Mouse (Mus musculus): ENCODE measurements around the gene Vps13a. TPM values are rescaled to one million over a fixed set of nuclear protein-coding genes. Genes with fewer than 3 reads are reported as not detected.
"Not testable (repeated sequence)": the region's sequence is repeated elsewhere in the genome, so short reads cannot be mapped to it uniquely, and the experiment has no call there.

Gene Vps13a
- polyA plus RNA-seq, 1 experiment from 2014 or later = 9.3 TPM

DNA sequence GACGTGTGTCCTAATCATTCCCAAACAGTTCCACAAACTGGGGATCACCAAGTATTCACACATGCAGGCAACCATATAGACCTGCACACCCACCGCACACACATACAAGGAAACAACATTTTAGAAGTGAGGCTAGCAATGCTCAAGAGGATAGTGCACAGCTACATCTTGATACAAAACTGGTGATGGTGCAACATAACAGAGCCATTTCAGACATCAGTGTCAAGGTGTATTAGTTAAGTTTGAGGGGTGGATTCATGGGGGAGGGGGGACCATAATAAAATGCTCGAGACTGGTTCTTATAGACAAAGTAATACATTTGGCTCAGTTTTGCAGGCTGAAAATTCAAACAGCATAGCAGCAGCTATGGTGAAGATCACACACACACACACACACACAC, 2.8 kb downstream of the Vps13a start:
- Histone ChIP-seq H3K4me2 (ENCODE audit: low read length) (no peak overlapping the region), H3K27ac (ENCODE audit: low read length) (no peak overlapping the region), H3K36me3 (ENCODE audit: control insufficient read depth, insufficient read depth) (no peaks in the 10 kb centered on the region), H3K27me3 (replicated peaks; ENCODE audit: control insufficient read depth, insufficient read depth, low read length) (peaks cover 8% of the 10 kb centered on the region; the same call in 1 of the 2 replicates), H3K9ac (replicated peaks; ENCODE audit: low read depth, low read length) (no peak overlapping the region), H3K4me1 (replicated peaks; ENCODE audit: control insufficient read depth, insufficient read depth, low read length) (peaks cover 12% of the 10 kb centered on the region), H3K9me3 (ENCODE audit: control insufficient read depth, low read length) (no peaks in the 10 kb centered on the region), H3K4me3 (replicated peaks; ENCODE audit: low read length) (no peak overlapping the region)
- ATAC-seq = no peak
- WGBS = 77% methylated on average over 3 of the region's 3 CpGs

DNA sequence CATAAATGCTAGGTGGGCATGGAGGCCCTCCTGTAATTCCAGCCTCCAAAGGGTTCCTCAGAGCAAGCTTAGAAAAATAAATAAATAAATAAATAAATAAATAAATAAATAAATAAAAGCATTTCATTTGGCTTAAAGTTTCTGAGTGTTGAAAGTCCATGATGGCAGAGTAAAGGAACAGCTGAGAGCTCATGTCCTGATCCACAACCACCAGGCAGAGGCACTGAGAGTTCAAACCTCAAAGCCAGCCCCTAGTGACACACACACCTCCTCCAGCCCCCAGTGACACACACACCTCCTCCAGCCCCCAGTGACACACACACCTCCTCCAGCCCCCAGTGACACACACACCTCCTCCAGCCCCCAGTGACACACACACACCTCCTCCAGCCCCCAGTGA, 3.3 kb downstream of the Vps13a start:
- H3K4me1 ChIP-seq (replicated peaks; ENCODE audit: control insufficient read depth, insufficient read depth, low read length) = peaks cover 12% of the 10 kb centered on the region
- H3K27me3 ChIP-seq (replicated peaks; ENCODE audit: control insufficient read depth, insufficient read depth, low read length); H3K27ac ChIP-seq (ENCODE audit: low read length); H3K9ac ChIP-seq (replicated peaks; ENCODE audit: low read depth, low read length); ATAC-seq; H3K9me3 ChIP-seq (ENCODE audit: control insufficient read depth, low read length); H3K36me3 ChIP-seq (ENCODE audit: control insufficient read depth, insufficient read depth); H3K4me3 ChIP-seq (replicated peaks; ENCODE audit: low read length); H3K4me2 ChIP-seq (ENCODE audit: low read length): not testable (repeated sequence)

DNA sequence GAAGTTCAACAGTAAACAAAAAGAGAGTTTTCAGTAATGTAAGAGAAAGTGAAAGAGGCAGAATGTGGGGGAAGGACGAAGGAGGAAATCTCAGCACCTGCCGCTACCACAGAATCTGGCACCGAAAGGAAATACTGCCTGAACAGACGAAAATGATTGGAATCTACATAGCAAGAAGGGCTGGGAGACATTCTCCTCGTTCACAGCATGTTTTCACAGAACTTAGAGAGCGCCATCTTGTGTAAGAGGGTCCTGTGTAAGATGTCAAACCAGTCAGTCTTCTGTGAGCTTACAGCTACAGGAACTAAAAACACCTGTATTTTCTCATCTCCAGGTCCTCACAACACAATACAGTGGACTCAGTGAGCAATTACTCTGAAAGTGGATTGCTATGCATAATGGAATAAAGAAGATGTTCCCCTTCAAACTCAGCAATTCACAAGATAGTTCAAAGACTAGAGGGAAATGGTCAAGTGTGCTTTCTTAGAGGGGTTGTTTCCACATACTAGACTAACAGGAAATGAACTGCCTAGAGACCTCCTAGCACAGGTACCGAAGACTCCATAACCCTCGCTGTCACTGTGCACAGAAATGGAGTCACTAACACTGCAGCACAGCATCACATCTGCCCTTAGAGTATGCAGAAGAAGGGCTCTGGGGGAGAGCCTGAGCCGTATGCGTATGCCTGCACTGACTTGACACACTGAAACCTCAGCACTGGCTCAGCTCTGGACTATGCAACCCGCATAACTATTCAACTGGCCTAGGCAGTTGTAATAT, 7.3 kb downstream of the Vps13a start:
- Histone ChIP-seq H3K4me3 (replicated peaks; ENCODE audit: low read length) (no peak overlapping the region), H3K27ac (ENCODE audit: low read length) (no peak overlapping the region), H3K36me3 (ENCODE audit: control insufficient read depth, insufficient read depth) (no peaks in the 10 kb centered on the region), H3K4me1 (replicated peaks; ENCODE audit: control insufficient read depth, insufficient read depth, low read length) (no peaks in the 10 kb centered on the region), H3K9me3 (ENCODE audit: control insufficient read depth, low read length) (no peaks in the 10 kb centered on the region), H3K4me2 (ENCODE audit: low read length) (no peak overlapping the region), H3K27me3 (replicated peaks; ENCODE audit: control insufficient read depth, insufficient read depth, low read length) (no peaks in the 10 kb centered on the region), H3K9ac (replicated peaks; ENCODE audit: low read depth, low read length) (no peak overlapping the region)
- no peak for ATAC-seq
- 61% methylated on average over 11 of the region's 11 CpGs for WGBS

DNA sequence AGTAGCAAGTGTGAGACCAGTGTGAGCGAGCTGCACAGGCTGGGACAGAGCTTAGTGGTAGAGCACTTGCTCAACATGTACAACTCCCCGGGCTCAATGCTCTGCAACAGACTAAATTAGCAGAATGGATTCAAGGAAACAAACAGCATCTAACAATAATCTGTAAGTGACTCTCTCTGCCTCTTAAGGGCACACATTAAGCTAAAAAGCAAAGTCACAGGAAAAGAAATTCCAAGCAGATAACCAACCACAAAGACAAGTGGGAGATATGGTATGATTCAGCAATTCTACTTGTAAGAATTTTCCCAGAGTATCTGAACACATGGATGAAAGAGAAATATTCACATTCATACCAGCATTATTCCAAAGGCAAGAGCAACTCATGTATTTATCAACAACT, 13.3 kb downstream of the Vps13a start:
- Histone ChIP-seq H3K27me3 (replicated peaks; ENCODE audit: control insufficient read depth, insufficient read depth, low read length) (no peaks in the 10 kb centered on the region), H3K9me3 (ENCODE audit: control insufficient read depth, low read length) (no peaks in the 10 kb centered on the region), H3K9ac (replicated peaks; ENCODE audit: low read depth, low read length) (no peak overlapping the region), H3K4me2 (ENCODE audit: low read length) (no peak overlapping the region), H3K4me3 (replicated peaks; ENCODE audit: low read length) (no peak overlapping the region), H3K27ac (ENCODE audit: low read length) (no peak overlapping the region), H3K36me3 (ENCODE audit: control insufficient read depth, insufficient read depth) (no peaks in the 10 kb centered on the region), H3K4me1 (replicated peaks; ENCODE audit: control insufficient read depth, insufficient read depth, low read length) (no peaks in the 10 kb centered on the region)
- WGBS = 87% methylated on average over 2 of the region's 2 CpGs
- no peak for ATAC-seq

DNA sequence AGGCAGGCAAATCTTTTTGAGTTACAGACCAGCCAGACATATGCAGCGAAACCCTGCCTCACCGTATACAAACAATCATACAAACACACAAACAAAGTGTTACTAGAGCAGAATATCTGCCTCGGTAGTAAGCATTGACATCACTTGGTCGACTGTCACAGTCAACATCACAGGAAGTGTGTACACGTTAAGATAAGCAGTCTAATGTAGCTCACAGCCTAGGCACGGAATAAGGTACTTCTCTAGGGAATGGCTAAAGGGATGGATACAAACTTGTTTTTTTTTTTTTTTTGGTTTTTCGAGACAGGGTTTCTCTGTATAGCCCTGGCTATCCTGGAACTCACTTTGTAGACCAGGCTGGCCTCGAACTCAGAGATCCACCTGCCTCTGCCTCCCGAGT, 23.3 kb downstream of the Vps13a start:
- not testable (repeated sequence) for H3K36me3 ChIP-seq (ENCODE audit: control insufficient read depth, insufficient read depth); H3K27me3 ChIP-seq (replicated peaks; ENCODE audit: control insufficient read depth, insufficient read depth, low read length); H3K4me3 ChIP-seq (replicated peaks; ENCODE audit: low read length); H3K9me3 ChIP-seq (ENCODE audit: control insufficient read depth, low read length); ATAC-seq; H3K4me1 ChIP-seq (replicated peaks; ENCODE audit: control insufficient read depth, insufficient read depth, low read length); H3K27ac ChIP-seq (ENCODE audit: low read length); H3K4me2 ChIP-seq (ENCODE audit: low read length); H3K9ac ChIP-seq (replicated peaks; ENCODE audit: low read depth, low read length)
- WGBS = 95% methylated on average over 8 of the region's 9 CpGs

DNA sequence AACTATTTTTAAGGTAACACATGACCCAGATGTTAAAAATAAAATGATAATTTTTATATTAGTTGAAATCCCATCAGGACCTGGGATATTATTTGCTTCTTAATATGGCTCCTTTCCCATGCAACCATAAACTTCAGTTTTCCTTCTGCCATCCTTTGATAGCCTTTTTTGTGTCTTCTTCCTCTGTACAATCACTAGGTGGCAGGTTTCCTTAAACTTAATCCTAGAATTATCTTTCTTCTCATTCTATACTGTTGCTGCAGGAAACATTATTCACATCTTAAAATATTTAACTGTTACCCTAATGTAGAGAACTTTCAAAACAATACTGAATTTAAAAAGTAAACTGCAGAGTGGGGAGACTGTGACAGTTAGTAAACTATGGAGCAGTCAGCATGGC, 24.9 kb downstream of the Vps13a start:
- Histone ChIP-seq H3K4me2 (ENCODE audit: low read length) (no peak overlapping the region), H3K9ac (replicated peaks; ENCODE audit: low read depth, low read length) (no peak overlapping the region), H3K27ac (ENCODE audit: low read length) (no peak overlapping the region), H3K27me3 (replicated peaks; ENCODE audit: control insufficient read depth, insufficient read depth, low read length) (no peaks in the 10 kb centered on the region), H3K9me3 (ENCODE audit: control insufficient read depth, low read length) (no peaks in the 10 kb centered on the region), H3K4me3 (replicated peaks; ENCODE audit: low read length) (no peak overlapping the region), H3K4me1 (replicated peaks; ENCODE audit: control insufficient read depth, insufficient read depth, low read length) (no peaks in the 10 kb centered on the region), H3K36me3 (ENCODE audit: control insufficient read depth, insufficient read depth) (no peaks in the 10 kb centered on the region)
- ATAC-seq = no peak

DNA sequence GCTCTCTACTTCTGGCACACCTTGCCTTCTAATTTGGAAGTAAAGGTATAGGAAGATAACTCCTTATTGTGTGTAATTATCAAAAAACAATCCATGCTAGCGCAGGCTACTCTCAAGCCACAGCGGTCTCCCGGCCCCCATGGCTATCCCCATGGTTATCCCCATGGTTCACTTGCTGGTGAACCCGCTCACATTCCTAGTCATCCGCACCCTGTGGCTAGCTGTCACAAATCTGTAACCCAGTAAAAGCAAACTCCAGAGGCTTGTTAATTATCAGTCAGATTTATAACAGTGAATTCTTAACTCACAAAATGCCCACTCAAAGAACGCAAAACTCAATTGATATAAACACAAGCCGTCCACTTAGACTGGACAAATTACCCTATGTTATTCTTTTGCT, 25.5 kb downstream of the Vps13a start:
- no peaks in the 10 kb centered on the region for H3K4me1 ChIP-seq (replicated peaks; ENCODE audit: control insufficient read depth, insufficient read depth, low read length)
- H3K4me2 ChIP-seq (ENCODE audit: low read length) = no peak overlapping the region
- H3K27ac ChIP-seq (ENCODE audit: low read length) = no peak overlapping the region
- H3K4me3 ChIP-seq (replicated peaks; ENCODE audit: low read length) = no peak overlapping the region
- no peaks in the 10 kb centered on the region for H3K36me3 ChIP-seq (ENCODE audit: control insufficient read depth, insufficient read depth)
- H3K9ac ChIP-seq (replicated peaks; ENCODE audit: low read depth, low read length) = no peak overlapping the region
- H3K9me3 ChIP-seq (ENCODE audit: control insufficient read depth, low read length) = no peaks in the 10 kb centered on the region
- ATAC-seq = no peak
- WGBS = 94% methylated on average over 7 of the region's 7 CpGs
- H3K27me3 ChIP-seq (replicated peaks; ENCODE audit: control insufficient read depth, insufficient read depth, low read length) = no peaks in the 10 kb centered on the region

DNA sequence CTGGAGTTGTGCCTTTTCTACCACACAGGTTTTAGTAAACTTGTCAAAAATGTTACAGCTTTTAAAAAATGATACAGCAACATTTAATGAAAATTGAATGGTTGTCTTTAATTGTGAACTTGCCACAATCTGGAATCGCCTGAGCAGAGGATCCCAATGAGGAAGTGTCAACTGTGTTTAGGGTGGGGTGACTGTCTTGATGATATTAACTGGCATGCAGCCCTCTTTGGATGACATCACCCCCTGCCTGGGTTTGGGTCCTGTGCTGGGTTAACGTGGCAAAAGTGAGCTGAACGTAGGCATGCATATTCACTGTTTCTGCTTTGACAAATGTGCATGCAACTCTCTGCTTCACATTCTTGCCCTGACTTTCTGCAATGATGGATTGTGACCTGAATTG, 27.6 kb downstream of the Vps13a start:
- H3K27ac ChIP-seq (ENCODE audit: low read length) = no peak overlapping the region
- no peaks in the 10 kb centered on the region for H3K4me1 ChIP-seq (replicated peaks; ENCODE audit: control insufficient read depth, insufficient read depth, low read length)
- no peaks in the 10 kb centered on the region for H3K27me3 ChIP-seq (replicated peaks; ENCODE audit: control insufficient read depth, insufficient read depth, low read length)
- H3K4me2 ChIP-seq (ENCODE audit: low read length) = no peak overlapping the region
- no peaks in the 10 kb centered on the region for H3K36me3 ChIP-seq (ENCODE audit: control insufficient read depth, insufficient read depth)
- no peak overlapping the region for H3K4me3 ChIP-seq (replicated peaks; ENCODE audit: low read length)
- H3K9me3 ChIP-seq (ENCODE audit: control insufficient read depth, low read length) = no peaks in the 10 kb centered on the region
- H3K9ac ChIP-seq (replicated peaks; ENCODE audit: low read depth, low read length) = no peak overlapping the region
- no peak for ATAC-seq
- WGBS = 71% methylated on average over 3 of the region's 3 CpGs

DNA sequence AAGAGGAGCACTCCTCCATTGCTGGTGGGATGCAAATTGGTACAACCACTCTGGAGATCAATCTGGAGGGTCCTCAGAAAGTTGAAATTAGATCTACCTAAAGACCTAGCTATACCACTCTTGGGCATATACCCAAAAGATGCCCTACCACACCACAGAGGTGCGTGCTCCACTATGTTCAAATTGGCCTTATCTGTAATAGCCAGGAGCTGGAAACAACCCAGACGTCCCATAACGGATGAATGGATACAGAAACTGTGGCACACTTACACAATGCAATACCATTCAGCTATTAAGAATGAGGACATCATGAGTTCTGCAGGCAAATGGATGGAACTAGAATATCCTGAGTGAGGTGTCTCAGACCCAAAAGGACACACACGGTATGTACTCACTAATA, 43.9 kb downstream of the Vps13a start:
- no peaks in the 10 kb centered on the region for H3K4me1 ChIP-seq (replicated peaks; ENCODE audit: control insufficient read depth, insufficient read depth, low read length)
- no peak overlapping the region for H3K27ac ChIP-seq (ENCODE audit: low read length)
- no peaks in the 10 kb centered on the region for H3K36me3 ChIP-seq (ENCODE audit: control insufficient read depth, insufficient read depth)
- no peaks in the 10 kb centered on the region for H3K27me3 ChIP-seq (replicated peaks; ENCODE audit: control insufficient read depth, insufficient read depth, low read length)
- WGBS = 87% methylated on average over 4 of the region's 4 CpGs
- H3K9ac ChIP-seq (replicated peaks; ENCODE audit: low read depth, low read length) = no peak overlapping the region
- no peak for ATAC-seq
- H3K4me3 ChIP-seq (replicated peaks; ENCODE audit: low read length) = no peak overlapping the region
- no peaks in the 10 kb centered on the region for H3K9me3 ChIP-seq (ENCODE audit: control insufficient read depth, low read length)
- no peak overlapping the region for H3K4me2 ChIP-seq (ENCODE audit: low read length)

DNA sequence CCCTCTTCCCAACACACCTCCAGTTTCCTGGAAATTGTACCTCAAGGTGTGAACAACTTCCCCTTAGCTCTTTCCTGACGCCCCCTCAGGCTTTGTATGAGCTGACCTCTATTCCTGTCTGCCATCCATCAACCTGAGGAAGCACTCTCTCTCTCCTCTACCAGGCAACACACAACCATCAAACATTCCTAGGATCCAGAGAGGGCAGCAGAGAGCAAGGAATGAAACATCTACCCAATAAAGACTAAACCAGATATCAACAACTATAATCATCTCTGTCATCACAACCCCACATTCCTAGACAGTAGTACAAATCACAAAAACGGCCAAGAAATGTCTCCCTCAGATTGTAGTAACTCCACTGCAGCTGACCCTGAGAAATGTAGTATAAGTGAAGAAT, 52.0 kb downstream of the Vps13a start:
- H3K4me2 ChIP-seq (ENCODE audit: low read length) = no peak overlapping the region
- ATAC-seq = no peak
- no peaks in the 10 kb centered on the region for H3K36me3 ChIP-seq (ENCODE audit: control insufficient read depth, insufficient read depth)
- H3K27ac ChIP-seq (ENCODE audit: low read length) = no peak overlapping the region
- no peaks in the 10 kb centered on the region for H3K4me1 ChIP-seq (replicated peaks; ENCODE audit: control insufficient read depth, insufficient read depth, low read length)
- 63% methylated on average over 2 of the region's 2 CpGs for WGBS
- no peak overlapping the region for H3K9ac ChIP-seq (replicated peaks; ENCODE audit: low read depth, low read length)
- H3K4me3 ChIP-seq (replicated peaks; ENCODE audit: low read length) = no peak overlapping the region
- H3K9me3 ChIP-seq (ENCODE audit: control insufficient read depth, low read length) = no peaks in the 10 kb centered on the region
- H3K27me3 ChIP-seq (replicated peaks; ENCODE audit: control insufficient read depth, insufficient read depth, low read length) = no peaks in the 10 kb centered on the region

All from forebrain, embryonic 16.5 days (tissue).